Mouse (Mus musculus): ENCODE data around the gene Ftl1. TPM values are rescaled to one million over a fixed set of nuclear protein-coding genes. Genes with fewer than 3 reads are reported as not detected.

Ftl1 gene
- polyA plus RNA-seq, 1 experiment from 2014 or later: 5,197 TPM

DNA sequence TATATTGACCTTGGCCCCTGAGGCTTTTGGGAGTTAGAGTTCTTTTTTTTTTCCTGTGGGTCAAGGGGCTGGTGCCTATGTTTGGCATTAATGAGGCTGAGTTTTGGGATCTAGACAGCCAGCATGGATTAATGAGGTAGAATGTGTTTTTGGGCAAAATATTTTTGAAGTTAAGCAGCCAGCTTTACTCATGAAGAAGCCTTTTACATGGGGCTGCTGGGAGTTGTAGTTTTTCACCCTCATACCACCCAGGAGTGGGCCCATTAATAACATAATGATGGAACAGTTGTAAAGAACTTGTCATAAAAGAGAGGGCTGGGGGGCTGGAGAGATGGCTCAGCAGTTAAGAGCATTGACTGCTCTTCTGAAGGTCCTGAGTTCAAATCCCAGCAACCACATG is 13.1 kb downstream of the Ftl1 start:
- Histone ChIP-seq H3K27ac (no peak overlapping the region), H3K9ac (no peak overlapping the region), H3K27me3 (no peaks in the 10 kb centered on the region), H3K9me3 (no peaks in the 10 kb centered on the region), H3K4me2 (no peak overlapping the region), H3K4me3 (no peak overlapping the region), H3K36me3 (peaks cover 51% of the 10 kb centered on the region), H3K4me1 (no peaks in the 10 kb centered on the region)
- ATAC-seq (ENCODE audit: borderline replicate concordance, extremely low read depth, low FRiP score, low TSS enrichment): no peak

DNA sequence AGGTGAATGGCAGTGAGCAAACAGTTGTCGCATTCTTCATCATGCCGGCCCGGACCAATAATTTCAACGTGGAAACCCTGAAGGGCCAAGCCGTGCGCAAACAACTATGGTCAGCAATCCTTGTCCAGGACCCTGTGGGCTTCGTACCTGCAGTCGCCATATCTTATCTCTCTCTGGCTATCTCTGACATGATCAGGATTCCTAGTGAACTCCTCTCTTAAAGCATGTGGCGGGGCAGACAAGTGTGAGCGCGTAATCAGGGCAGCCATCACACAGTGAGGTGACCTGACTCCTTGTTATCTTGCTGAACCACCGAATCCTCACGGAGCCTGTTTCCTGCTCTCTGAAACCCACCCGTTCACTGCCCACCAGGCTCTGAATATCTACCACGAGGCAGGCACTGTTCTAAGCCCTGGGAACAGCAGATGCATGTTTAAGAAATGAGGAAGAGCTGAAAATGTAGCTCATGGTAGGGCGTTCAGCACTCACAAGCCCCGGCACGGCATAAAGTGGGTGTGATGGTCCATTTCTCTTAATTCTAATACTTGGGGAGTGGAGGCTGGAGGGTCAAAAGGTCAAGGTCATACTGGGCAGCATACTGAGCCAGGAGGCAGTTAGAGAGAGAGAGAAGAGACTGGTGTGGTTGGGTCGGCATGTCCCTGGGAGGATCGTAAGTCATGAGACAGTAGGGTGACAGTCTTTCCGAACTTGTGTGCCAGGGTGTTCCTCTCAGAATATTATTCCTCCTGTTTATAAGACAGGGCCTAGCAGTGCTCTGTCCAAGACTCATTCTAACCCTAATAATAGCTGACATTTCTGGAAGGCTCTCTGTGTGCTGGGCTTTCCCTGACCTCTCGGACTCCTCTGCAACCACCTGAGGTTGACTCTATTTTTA is 15.9 kb downstream of the Ftl1 start:
- no peaks in the 10 kb centered on the region for H3K9me3 ChIP-seq
- no peak overlapping the region for H3K9ac ChIP-seq
- no peak overlapping the region for H3K4me3 ChIP-seq
- peaks cover 64% of the 10 kb centered on the region for H3K36me3 ChIP-seq
- no peaks in the 10 kb centered on the region for H3K27me3 ChIP-seq
- H3K4me2 ChIP-seq: no peak overlapping the region
- H3K4me1 ChIP-seq: no peaks in the 10 kb centered on the region
- WGBS: 64% methylated on average over 22 of the region's 22 CpGs
- H3K27ac ChIP-seq: no peak overlapping the region
- ATAC-seq (ENCODE audit: borderline replicate concordance, extremely low read depth, low FRiP score, low TSS enrichment): no peak

DNA sequence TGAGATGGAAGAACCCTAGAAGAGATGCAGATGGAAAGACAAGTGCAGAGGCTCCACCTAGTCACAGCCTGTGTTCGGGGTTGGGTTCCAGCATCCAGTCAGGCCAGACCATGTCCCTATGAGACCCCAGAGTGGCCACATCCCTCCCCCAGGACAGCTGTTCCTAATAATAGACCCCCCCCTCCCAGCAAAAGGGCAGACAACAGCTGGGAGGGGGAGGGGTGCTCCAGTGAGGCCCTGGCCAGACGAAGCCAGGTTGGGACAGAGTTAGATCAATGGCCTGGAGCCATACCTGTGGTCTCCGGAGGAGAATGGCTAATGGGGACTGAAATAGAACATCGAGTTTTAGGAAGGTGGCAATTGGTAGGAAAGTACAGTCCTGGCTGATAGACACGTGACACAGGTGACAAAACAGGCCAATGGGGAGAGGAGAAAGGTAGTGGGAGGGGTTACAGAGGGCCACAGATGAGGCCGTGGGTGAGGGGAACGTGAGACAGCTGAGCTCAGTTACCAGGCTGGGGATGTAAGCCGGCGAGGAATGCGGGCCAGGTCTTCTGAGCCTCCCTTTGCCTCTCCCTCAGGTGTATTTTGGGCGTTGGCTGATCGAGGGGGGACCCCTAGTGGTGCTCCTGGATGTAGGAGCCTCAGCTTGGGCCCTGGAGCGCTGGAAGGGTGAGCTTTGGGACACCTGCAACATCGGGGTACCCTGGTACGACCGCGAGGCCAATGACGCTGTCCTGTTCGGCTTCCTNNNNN is 22.0 kb downstream of the Ftl1 start, which contains the start of gene Ruvbl2:
TSS of gene Ruvbl2 (minus strand) at position 576 of the 756 bp plus-strand sequence.
- no peak within 1 kb of the TSS for H3K27ac ChIP-seq
- H3K27me3 ChIP-seq: no peaks in the 10 kb centered on the region
- 28% methylated on average over 19 of the region's 19 CpGs for WGBS
- no peaks in the 10 kb centered on the region for H3K9me3 ChIP-seq
- peak within 1 kb of the TSS; percentile 30; the same call in 1 of the 2 replicates for H3K9ac ChIP-seq
- peaks cover 26% of the 10 kb centered on the region for H3K36me3 ChIP-seq
- no peak for ATAC-seq (ENCODE audit: borderline replicate concordance, extremely low read depth, low FRiP score, low TSS enrichment)
- H3K4me1 ChIP-seq: peaks cover 39% of the 10 kb centered on the region
- no peak within 1 kb of the TSS for H3K4me3 ChIP-seq
- H3K4me2 ChIP-seq: peak within 1 kb of the TSS; percentile 24; the same call in 1 of the 2 replicates

DNA sequence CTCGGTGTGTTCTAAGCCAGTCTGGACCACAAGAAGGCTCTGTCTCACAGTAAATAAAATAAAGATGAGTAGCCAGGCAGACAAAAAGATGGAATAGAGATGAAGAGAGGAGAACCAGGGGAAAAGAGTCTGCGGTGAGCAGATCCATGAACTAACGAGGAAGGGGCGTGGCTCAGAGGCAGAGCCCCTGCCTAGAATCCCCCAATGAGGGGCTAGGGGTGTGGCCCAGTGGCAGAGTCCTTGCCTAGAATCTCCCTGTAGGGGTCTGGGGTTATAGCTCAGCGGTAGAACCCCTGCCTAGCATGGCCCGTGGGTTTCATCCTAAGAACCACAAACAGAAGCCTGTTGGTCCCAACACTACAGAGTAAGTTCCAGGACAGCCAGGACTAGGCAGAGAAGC is 22.6 kb downstream of the Ftl1 start:
- Histone ChIP-seq H3K36me3 (peaks cover 22% of the 10 kb centered on the region), H3K4me3 (no peak overlapping the region), H3K27ac (no peak overlapping the region), H3K9me3 (no peaks in the 10 kb centered on the region), H3K9ac (no peak overlapping the region), H3K4me1 (peaks cover 40% of the 10 kb centered on the region), H3K4me2 (0 out of 2 replicates have a peak overlapping the region, but pooled peaks have one; percentile 4), H3K27me3 (no peaks in the 10 kb centered on the region)
- 42% methylated on average over 6 of the region's 6 CpGs for WGBS
- ATAC-seq (ENCODE audit: borderline replicate concordance, extremely low read depth, low FRiP score, low TSS enrichment): no peak

GRCm38 (mm10) chr7:45436444-45436843 is 23.2 kb downstream of the Ftl1 start:
- peak overlapping the region; percentile 58 for H3K9ac ChIP-seq
- 76% methylated on average over 5 of the region's 5 CpGs for WGBS

GRCm38 (mm10) chr7:45435038-45435437 is 24.6 kb downstream of the Ftl1 start:
- peak overlapping the region; percentile 79 for H3K4me3 ChIP-seq
- H3K4me1 ChIP-seq: peaks cover 40% of the 10 kb centered on the region
- H3K9ac ChIP-seq: peak overlapping the region; percentile 58
- no peaks in the 10 kb centered on the region for H3K9me3 ChIP-seq
- WGBS: under 1% methylated on average over 16 of the region's 16 CpGs
- no peaks in the 10 kb centered on the region for H3K27me3 ChIP-seq
- ATAC-seq (ENCODE audit: borderline replicate concordance, extremely low read depth, low FRiP score, low TSS enrichment): no peak; the same call in 1 of the 2 replicates
- peak overlapping the region; percentile 56 for H3K4me2 ChIP-seq
- peaks cover 30% of the 10 kb centered on the region for H3K36me3 ChIP-seq
- peak overlapping the region; percentile 81 for H3K27ac ChIP-seq

More at GRCm38 (mm10) chr7:45436444-45436843, 23.2 kb downstream of the Ftl1 start:
- Histone ChIP-seq H3K4me3 (no peak overlapping the region), H3K4me1 (peaks cover 40% of the 10 kb centered on the region), H3K27ac (no peak overlapping the region), H3K27me3 (no peaks in the 10 kb centered on the region), H3K36me3 (peaks cover 25% of the 10 kb centered on the region), H3K9me3 (no peaks in the 10 kb centered on the region), H3K4me2 (peak overlapping the region; percentile 56; the same call in 1 of the 2 replicates)
- no peak for ATAC-seq (ENCODE audit: borderline replicate concordance, extremely low read depth, low FRiP score, low TSS enrichment)

- no peaks in the 10 kb centered on the region for H3K27me3 ChIP-seq
- peaks cover 40% of the 10 kb centered on the region for H3K4me1 ChIP-seq
- H3K27ac ChIP-seq: peak within 1 kb of the TSS; percentile 86
- peak; percentile 97 for ATAC-seq (ENCODE audit: borderline replicate concordance, extremely low read depth, low FRiP score, low TSS enrichment)
- peak within 1 kb of the TSS; percentile 79 for H3K4me3 ChIP-seq
- under 1% methylated on average over 45 of the region's 45 CpGs for WGBS
- H3K36me3 ChIP-seq: peaks cover 30% of the 10 kb centered on the region
- H3K4me2 ChIP-seq: peak within 1 kb of the TSS; percentile 91
- H3K9me3 ChIP-seq: no peaks in the 10 kb centered on the region
- peak within 1 kb of the TSS; percentile 90 for H3K9ac ChIP-seq
These were observed 25.3 kb downstream of the Ftl1 start, which contains the start of gene Gys1 for GRCm38 (mm10) chr7:45434203-45435015. TSS of gene Gys1 (plus strand) at chr7:45434844.

- Histone ChIP-seq H3K4me1 (peaks cover 40% of the 10 kb centered on the region), H3K4me3 (peak overlapping the region; percentile 79), H3K27me3 (no peaks in the 10 kb centered on the region), H3K36me3 (peaks cover 32% of the 10 kb centered on the region), H3K9me3 (no peaks in the 10 kb centered on the region), H3K27ac (peak overlapping the region; percentile 86), H3K4me2 (peak overlapping the region; percentile 91), H3K9ac (peak overlapping the region; percentile 90)
- 0% methylated on average over 7 of the region's 7 CpGs for WGBS
- no peak for ATAC-seq (ENCODE audit: borderline replicate concordance, extremely low read depth, low FRiP score, low TSS enrichment)
These were observed 25.9 kb downstream of the Ftl1 start for GRCm38 (mm10) chr7:45433835-45434202.

DNA sequence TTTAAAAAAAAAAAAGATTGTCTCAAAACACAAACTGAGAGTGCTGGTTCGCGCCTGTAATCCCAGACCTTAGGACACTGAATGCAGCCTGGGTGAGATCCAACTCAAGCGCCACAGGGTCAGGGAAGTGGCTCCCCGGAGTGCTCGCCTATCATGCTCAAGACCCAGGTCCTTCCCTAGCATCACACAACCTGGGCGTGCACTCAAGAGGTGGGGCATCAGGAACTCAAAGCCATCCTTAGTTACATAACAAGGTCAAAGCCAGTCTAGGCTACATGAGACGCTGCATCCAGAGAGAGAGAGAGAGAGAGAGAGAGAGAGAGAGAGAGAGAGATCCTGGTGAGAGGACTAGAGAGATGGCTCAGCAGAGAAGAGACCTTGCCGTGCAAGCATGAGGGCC is 33.1 kb downstream of the Ftl1 start:
- Histone ChIP-seq H3K27me3 (no peaks in the 10 kb centered on the region), H3K4me2 (no peak overlapping the region), H3K9me3 (no peaks in the 10 kb centered on the region), H3K4me3 (no peak overlapping the region), H3K9ac (no peak overlapping the region), H3K36me3 (peaks cover 81% of the 10 kb centered on the region), H3K27ac (no peak overlapping the region), H3K4me1 (no peaks in the 10 kb centered on the region)
- no peak for ATAC-seq (ENCODE audit: borderline replicate concordance, extremely low read depth, low FRiP score, low TSS enrichment)
- WGBS: 81% methylated on average over 8 of the region's 8 CpGs

- H3K4me1 ChIP-seq: peaks cover 21% of the 10 kb centered on the region
- no peak overlapping the region for H3K4me2 ChIP-seq
- 92% methylated on average over 14 of the region's 14 CpGs for WGBS
- no peak overlapping the region for H3K27ac ChIP-seq
- H3K36me3 ChIP-seq: peaks cover 47% of the 10 kb centered on the region
- H3K4me3 ChIP-seq: no peak overlapping the region
- no peaks in the 10 kb centered on the region for H3K9me3 ChIP-seq
- H3K9ac ChIP-seq: no peak overlapping the region
- ATAC-seq (ENCODE audit: borderline replicate concordance, extremely low read depth, low FRiP score, low TSS enrichment): no peak
- peaks cover 43% of the 10 kb centered on the region for H3K27me3 ChIP-seq
These were observed 38.5 kb downstream of the Ftl1 start for GRCm38 (mm10) chr7:45421194-45421593.

DNA sequence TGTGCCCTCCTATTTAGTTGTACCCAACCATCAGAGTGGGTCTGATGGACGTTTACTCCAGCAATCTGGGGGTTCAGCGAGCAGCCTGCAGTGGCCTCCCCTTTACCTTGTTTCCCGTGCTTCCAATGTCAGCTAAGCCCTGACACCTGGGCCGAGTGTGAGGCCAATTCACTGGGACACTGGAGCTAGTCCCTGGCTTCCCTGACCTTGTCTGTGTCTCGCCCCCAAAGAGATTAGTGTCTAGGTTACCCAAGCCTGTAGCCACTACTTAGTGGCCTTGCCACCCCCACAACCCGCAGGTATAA is 39.1 kb downstream of the Ftl1 start, which contains the start of gene Lhb:
TSS of gene Lhb (plus strand) at position 206 of the 305 bp plus-strand sequence.
- H3K27me3 ChIP-seq: peaks cover 49% of the 10 kb centered on the region
- ATAC-seq (ENCODE audit: borderline replicate concordance, extremely low read depth, low FRiP score, low TSS enrichment): no peak
- no peak within 1 kb of the TSS for H3K9ac ChIP-seq
- peak within 1 kb of the TSS; percentile 22 for H3K4me2 ChIP-seq
- peaks cover 27% of the 10 kb centered on the region for H3K4me1 ChIP-seq
- H3K27ac ChIP-seq: 0 out of 2 replicates have a peak within 1 kb of the TSS, but pooled peaks have one; percentile 7
- WGBS: 60% methylated on average over 6 of the region's 6 CpGs
- H3K4me3 ChIP-seq: no peak within 1 kb of the TSS
- peaks cover 44% of the 10 kb centered on the region for H3K36me3 ChIP-seq
- H3K9me3 ChIP-seq: no peaks in the 10 kb centered on the region

Data from lung, embryonic 15.5 days (tissue).